Mouse (Mus musculus) adrenal gland, postnatal 36 days (tissue): ENCODE results near the gene Rai14. TPM values are rescaled to one million over a fixed set of nuclear protein-coding genes. Genes with fewer than 3 reads are reported as not detected.

Experiments used
- DNase-seq, 2 experiments: peaks; one replicate each; pipeline ENCODE4 v3.0.0; 2021; ENCODE audit warnings: mixed read lengths in 1 of 2
- total RNA-seq, 2 experiments: library from RNA; stranded (reverse); gene quantifications; 2 replicates each; pipeline ENCODE4 v1.2.3; 2021

The Rai14 gene
- total RNA-seq, 2 experiments from 2014 or later, result 25.9 to 32.3 TPM

GRCm38 (mm10) chr15:10616001-10616400, 98.4 kb downstream of the Rai14 start:
- no peak for DNase-seq

- no peak for DNase-seq
Observed at GRCm38 (mm10) chr15:10611040-10611439, 103.4 kb downstream of the Rai14 start.

- no peak for DNase-seq
Observed at GRCm38 (mm10) chr15:10609107-10609506, 105.3 kb downstream of the Rai14 start.

GRCm38 (mm10) chr15:10608508-10609098, 105.8 kb downstream of the Rai14 start:
- DNase-seq, result no peak

DNA sequence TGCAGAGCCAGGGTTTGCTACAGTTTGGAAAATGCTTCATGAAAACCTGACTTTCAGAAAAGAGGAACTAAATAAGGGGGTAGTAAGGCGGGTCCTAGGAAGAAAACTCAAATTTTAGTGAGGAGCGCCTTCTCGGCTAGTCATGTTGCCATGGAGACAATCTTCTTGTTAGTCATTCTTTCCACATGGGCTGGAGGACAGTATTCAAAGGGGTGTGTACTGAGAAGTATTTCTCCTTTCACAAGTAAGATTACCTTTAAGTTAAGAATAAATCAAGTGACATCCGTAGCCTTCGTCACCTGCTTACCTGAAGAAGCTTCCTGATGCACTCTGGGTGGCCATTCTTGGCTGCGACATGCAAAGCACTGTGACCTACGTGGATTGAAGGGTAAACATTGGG, 115.0 kb downstream of the Rai14 start:
- no peak for DNase-seq

- DNase-seq, result no peak
Observed at GRCm38 (mm10) chr15:10598259-10599225, 115.9 kb downstream of the Rai14 start.

DNA sequence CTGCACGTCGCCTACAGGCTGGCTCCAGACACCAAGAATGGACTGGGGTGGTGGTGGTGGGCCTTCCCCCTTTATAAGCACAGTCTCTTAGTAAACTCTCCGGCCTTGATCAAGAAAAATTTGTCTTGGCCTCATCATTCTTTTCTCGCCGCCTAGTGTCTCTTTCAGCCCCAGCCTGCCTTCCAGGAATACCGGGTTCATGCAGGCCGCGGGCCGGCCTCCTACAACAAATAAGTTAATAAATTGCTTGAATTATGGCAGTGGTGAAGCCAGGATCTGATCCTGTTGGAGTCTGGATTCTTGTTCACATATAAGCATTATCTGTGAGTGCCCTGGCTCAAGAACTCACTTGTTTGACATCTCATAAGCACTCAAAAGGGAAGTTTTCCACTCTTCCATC, 117.6 kb downstream of the Rai14 start:
- no peak for DNase-seq

DNA sequence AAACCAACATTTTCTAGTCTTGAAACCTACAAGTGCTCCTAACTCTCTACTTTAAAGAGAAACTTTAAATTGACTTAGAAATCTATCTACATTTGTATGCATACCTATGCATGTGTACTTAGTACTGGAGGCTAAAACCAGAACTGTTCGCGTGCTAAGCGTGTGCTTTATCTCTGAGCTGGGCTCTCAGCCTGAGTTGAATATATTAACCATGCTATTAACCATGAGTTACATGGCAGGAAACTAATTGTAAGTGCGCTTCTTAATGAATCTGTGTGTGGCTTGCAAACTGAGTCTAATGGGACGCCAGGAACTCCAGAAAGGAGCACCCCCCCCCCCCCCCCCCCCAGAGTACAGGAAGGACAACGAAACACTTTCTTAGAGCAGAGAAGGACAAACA, 119.0 kb downstream of the Rai14 start:
- DNase-seq, result no peak

- DNase-seq, result no peak
Observed at GRCm38 (mm10) chr15:10594910-10595309, 119.5 kb downstream of the Rai14 start.

- no peak for DNase-seq
Observed at GRCm38 (mm10) chr15:10593094-10593493, 121.3 kb downstream of the Rai14 start.

DNA sequence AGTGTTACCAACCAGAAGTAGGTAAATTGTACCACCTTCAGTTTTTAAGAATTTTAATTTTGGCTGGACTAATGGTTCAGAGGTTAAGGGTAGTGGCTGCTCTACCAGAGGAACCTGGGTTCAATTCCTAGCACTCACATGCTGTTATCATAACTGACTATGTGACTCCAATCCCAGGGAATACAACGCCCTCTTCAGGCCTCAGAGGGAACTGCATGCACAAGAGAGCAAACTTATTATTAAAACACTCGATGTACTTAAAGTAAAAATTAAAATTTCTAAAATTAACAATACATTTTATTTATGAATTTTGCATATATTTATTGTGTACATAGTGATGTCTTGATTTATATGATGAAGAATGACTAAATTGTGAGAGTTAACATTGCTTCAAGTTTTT, 127.9 kb downstream of the Rai14 start:
- no peak for DNase-seq

GRCm38 (mm10) chr15:10584359-10585187, 129.9 kb downstream of the Rai14 start:
- no peak for DNase-seq

DNA sequence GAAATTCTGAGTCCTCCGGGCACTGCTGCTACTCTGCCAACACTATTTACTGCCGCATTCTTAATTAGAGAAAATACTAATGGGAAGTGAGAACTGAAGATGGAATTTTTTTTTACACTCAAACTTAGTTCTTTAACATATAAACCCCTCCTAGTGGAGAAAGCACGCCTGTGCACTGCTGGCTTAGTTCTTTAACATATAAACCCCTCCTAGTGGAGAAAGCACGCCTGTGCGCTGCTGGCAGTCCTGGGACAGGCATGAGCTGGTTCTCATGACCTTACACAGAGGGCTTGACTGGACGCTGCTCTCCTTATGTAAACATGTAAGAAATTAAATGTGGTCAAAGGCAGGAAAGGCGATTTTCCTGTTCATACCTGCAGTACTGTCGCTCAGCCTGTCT, 131.0 kb downstream of the Rai14 start:
- DNase-seq, result peak; percentile 47 to 67

DNA sequence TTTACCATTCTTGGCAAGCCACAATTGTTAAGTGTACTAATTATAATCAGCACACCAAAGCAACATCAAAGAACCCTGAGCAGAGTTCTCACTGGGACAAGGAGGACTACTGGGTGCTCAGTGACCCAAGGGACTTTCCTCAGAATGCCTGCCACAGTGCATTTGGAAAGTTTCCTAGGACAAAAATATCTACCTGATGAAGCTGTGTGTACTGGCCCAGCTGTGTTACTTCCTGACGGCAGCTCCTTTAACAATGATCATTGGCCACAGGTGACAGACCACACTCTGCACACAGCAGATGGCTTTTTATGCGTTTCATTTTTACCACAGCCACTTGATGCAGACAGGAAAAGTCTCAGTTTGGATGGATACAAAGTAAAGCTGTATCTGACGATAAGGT, 135.3 kb downstream of the Rai14 start:
- DNase-seq, result no peak

GRCm38 (mm10) chr15:10566486-10566885, 147.9 kb downstream of the Rai14 start:
- no peak for DNase-seq

- DNase-seq, result no peak
Observed at GRCm38 (mm10) chr15:10564201-10564600, 150.2 kb downstream of the Rai14 start.

GRCm38 (mm10) chr15:10562281-10562680, 152.1 kb downstream of the Rai14 start:
- no peak for DNase-seq

GRCm38 (mm10) chr15:10560005-10560404, 154.4 kb downstream of the Rai14 start:
- DNase-seq, result no peak

GRCm38 (mm10) chr15:10558465-10558864, 156.0 kb downstream of the Rai14 start, which contains the start of gene Ttc23l:
Gene Ttc23l (minus strand): TSS chr15:10558668.
- no peak for DNase-seq

DNA sequence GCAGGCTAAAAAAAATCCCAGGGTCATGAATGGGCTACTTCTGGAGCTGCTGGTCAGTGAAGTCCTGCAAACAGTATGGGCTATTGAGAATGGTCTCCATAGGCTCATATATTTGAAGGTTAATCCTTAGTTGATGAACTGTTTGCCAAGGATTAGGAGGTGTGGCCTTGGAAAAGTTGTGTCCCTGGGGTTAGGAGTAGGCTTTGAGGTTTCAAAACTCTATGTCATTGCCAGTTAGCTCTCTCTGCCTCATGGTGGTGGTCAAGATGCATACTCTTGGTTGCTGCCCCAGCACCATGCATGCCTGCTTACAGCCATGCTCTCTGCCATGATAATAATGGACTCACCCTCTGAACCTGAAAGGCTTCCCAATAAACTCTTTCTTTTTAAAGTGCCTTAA, 160.1 kb downstream of the Rai14 start:
- DNase-seq, result no peak

- no peak for DNase-seq
Observed at GRCm38 (mm10) chr15:10540271-10541088, 173.9 kb downstream of the Rai14 start.

GRCm38 (mm10) chr15:10535969-10536368, 178.5 kb downstream of the Rai14 start:
- DNase-seq, result no peak
